ENCODE assay signal across 21 mouse cellular contexts in genomic region chr1:135744987-135745386, GRCm38 (mm10). TPM values are rescaled to one million over a fixed set of nuclear protein-coding genes. Genes with fewer than 3 reads are reported as not detected.
DNase-seq lines count a peak whose midpoint lies in the region; ATAC-seq and TF ChIP-seq lines count a peak whose summit lies in the region.
"Had no signal": no experiment of that assay in that cellular context is flagged by ENCODE, and none has a peak within 500 bp of the region (broad histone marks: within the 10 kb centered on the region; RNA-seq: fewer than 3 reads in every experiment).

No protein-coding gene starts in this region.

- 68% methylated on average over 7 of the region's 7 CpGs for WGBS in kidney, embryonic 15.5 days
- 62% methylated on average over 7 of the region's 7 CpGs for WGBS in kidney, embryonic 14.5 days
- 71% methylated on average over 7 of the region's 7 CpGs for WGBS in lung, embryonic 15.5 days
- WGBS in lung, adult 2 months = 76% methylated on average over 7 of the region's 7 CpGs

- TF ChIP-seq POLR2A in lung, adult 2 months (IDR thresholded peaks at IDR 0.05; ENCODE audit: borderline replicate concordance, extremely low read depth, low read depth, low read length) = no peak

- no peak for DNase-seq in gastrocnemius, adult 2 months
- DNase-seq in gastrocnemius, postnatal 14 days = no peak
- no peak for DNase-seq in lung, adult 2 months
- no peak for DNase-seq in retina, postnatal 1 day
- no peak for DNase-seq in ovary, postnatal 10 days (ENCODE audit: low spot score)
- DNase-seq: adrenal gland, adult 8-10 months; cerebellum, adult 9-11 months; gastrocnemius, postnatal 36 days; kidney, adult 8-10 months; thymus, adult 18-20 months had no signal

- 0 out of 2 replicates have a peak, but pooled peaks have one; percentile 14 for ATAC-seq in kidney, embryonic 15.5 days (replicated peaks; ENCODE audit: low FRiP score)
- no peak for ATAC-seq in kidney, embryonic 14.5 days (ENCODE audit: low FRiP score, low TSS enrichment)
- ATAC-seq in lung, embryonic 15.5 days (ENCODE audit: borderline replicate concordance, extremely low read depth, low FRiP score, low TSS enrichment) = no peak
- ATAC-seq: forebrain, embryonic 14.5 days; hindbrain, postnatal 0 days; liver, embryonic 12.5 days; Patski had no signal

- TF ChIP-seq CTCF in gastrocnemius, adult 2 months (IDR thresholded peaks at IDR 0.05) = no peak
- TF ChIP-seq CTCF in lung, adult 2 months (IDR thresholded peaks at IDR 0.05; ENCODE audit: insufficient read depth, low read length) = no peak

- H3K9ac ChIP-seq in kidney, embryonic 15.5 days = no peak overlapping the region
- H3K9ac ChIP-seq in kidney, embryonic 14.5 days (ENCODE audit: low read depth, low read length) = no peak overlapping the region
- H3K9ac ChIP-seq in lung, embryonic 15.5 days = no peak overlapping the region
- H3K9ac ChIP-seq: embryonic facial prominence, embryonic 12.5 days; liver, embryonic 12.5 days had no signal

- H3K4me2 ChIP-seq in kidney, embryonic 15.5 days = no peak overlapping the region
- H3K4me2 ChIP-seq in kidney, embryonic 14.5 days (replicated peaks; ENCODE audit: low read depth, low read length) = no peak overlapping the region
- H3K4me2 ChIP-seq in lung, embryonic 15.5 days = no peak overlapping the region
- H3K4me2 ChIP-seq: embryonic facial prominence, embryonic 12.5 days; liver, embryonic 12.5 days; midbrain, embryonic 11.5 days had no signal

- H3K4me3 ChIP-seq in gastrocnemius, adult 2 months = no peak overlapping the region
- H3K4me3 ChIP-seq in kidney, embryonic 15.5 days (replicated peaks) = no peak overlapping the region
- no peak overlapping the region for H3K4me3 ChIP-seq in kidney, embryonic 14.5 days (ENCODE audit: low read length)
- H3K4me3 ChIP-seq in lung, embryonic 15.5 days = no peak overlapping the region
- H3K4me3 ChIP-seq in lung, adult 2 months (replicated peaks; ENCODE audit: extremely low read depth, low read depth, low read length) = no peak overlapping the region
- H3K4me3 ChIP-seq: embryonic facial prominence, embryonic 12.5 days; liver, embryonic 12.5 days had no signal

- peaks cover 46% of the 10 kb centered on the region for H3K36me3 ChIP-seq in kidney, embryonic 15.5 days
- H3K36me3 ChIP-seq in kidney, embryonic 14.5 days (ENCODE audit: control insufficient read depth, insufficient read depth, low read length) = peaks cover 28% of the 10 kb centered on the region; the same call in 1 of the 2 replicates
- peaks cover 48% of the 10 kb centered on the region for H3K36me3 ChIP-seq in lung, embryonic 15.5 days

- no peaks in the 10 kb centered on the region for H3K9me3 ChIP-seq in kidney, embryonic 15.5 days (replicated peaks)
- H3K9me3 ChIP-seq in kidney, embryonic 14.5 days (ENCODE audit: control insufficient read depth, low read length) = no peaks in the 10 kb centered on the region
- no peaks in the 10 kb centered on the region for H3K9me3 ChIP-seq in lung, embryonic 15.5 days
- H3K9me3 ChIP-seq: embryonic facial prominence, embryonic 12.5 days; liver, embryonic 12.5 days had no signal

- intact Hi-C loops in gastrocnemius, adult 2 months (cut with DNase I) = no loop called here
- intact Hi-C loops in gastrocnemius, postnatal 14 days (cut with DNase I; ENCODE audit: low total_unique reads) = no loop called here

- H3K4me1 ChIP-seq in kidney, embryonic 15.5 days = peaks cover 40% of the 10 kb centered on the region
- peaks cover 30% of the 10 kb centered on the region for H3K4me1 ChIP-seq in kidney, embryonic 14.5 days (ENCODE audit: control insufficient read depth, insufficient read depth, low read length)
- peaks cover 49% of the 10 kb centered on the region for H3K4me1 ChIP-seq in lung, embryonic 15.5 days
- H3K4me1 ChIP-seq in lung, adult 2 months (ENCODE audit: control insufficient read depth, insufficient read depth, low read length) = peaks cover 17% of the 10 kb centered on the region

- no peaks in the 10 kb centered on the region for H3K27me3 ChIP-seq in kidney, embryonic 15.5 days
- H3K27me3 ChIP-seq in kidney, embryonic 14.5 days (ENCODE audit: control insufficient read depth, insufficient read depth, low read length) = no peaks in the 10 kb centered on the region
- H3K27me3 ChIP-seq in lung, embryonic 15.5 days = no peaks in the 10 kb centered on the region
- H3K27me3 ChIP-seq: embryonic facial prominence, embryonic 12.5 days; liver, embryonic 12.5 days; Patski had no signal

- H3K27ac ChIP-seq in gastrocnemius, adult 2 months = peak overlapping the region; percentile 73
- H3K27ac ChIP-seq in kidney, embryonic 15.5 days = 0 out of 2 replicates have a peak overlapping the region, but pooled peaks have one; percentile 13
- no peak overlapping the region for H3K27ac ChIP-seq in kidney, embryonic 14.5 days (ENCODE audit: low read depth, low read length)
- peak overlapping the region; percentile 48 for H3K27ac ChIP-seq in lung, embryonic 15.5 days
- H3K27ac ChIP-seq: embryonic facial prominence, embryonic 12.5 days; hindbrain, postnatal 0 days; liver, embryonic 12.5 days; macrophage had no signal

RNA-seq across cellular contexts. Expression of gene Phlda3, which starts 20.9 kb away (rescaled TPM):
- 100 to 1,000 TPM in 1 of 2 experiments, 10 to 100 TPM in 1; 78.0 to 140 TPM for total RNA-seq in gastrocnemius, adult 2 months (2021)
- total RNA-seq in gastrocnemius, postnatal 14 days (2021) = 10 to 100 TPM; 25.4 to 39.5 TPM
- 79.5 and 86.2 TPM in 2 replicates for polyA plus RNA-seq in kidney, embryonic 15.5 days (2015; fragmentation: Nextera tagmentation; extraction: Ambion mirVana)
- 85.6 and 102 TPM in 2 replicates for polyA plus RNA-seq in kidney, embryonic 14.5 days (2014; fragmentation: Nextera tagmentation; extraction: Ambion mirVana)
- 79.9 and 80.0 TPM in 2 replicates for polyA plus RNA-seq in lung, embryonic 15.5 days (2015; fragmentation: Nextera tagmentation; extraction: Ambion mirVana)
- 98.6 and 156 TPM in 2 replicates for polyA plus RNA-seq in lung, adult 2 months (2012; rRNA removed)
- total RNA-seq: hematopoietic stem cell, adult 5-6 weeks had no signal

RNA-seq across cellular contexts. Expression of gene Csrp1, which starts 25.1 kb away (rescaled TPM):
- 10 to 100 TPM; 18.9 to 25.0 TPM for total RNA-seq in gastrocnemius, adult 2 months (2021)
- 10 to 100 TPM; 40.6 to 53.4 TPM for total RNA-seq in gastrocnemius, postnatal 14 days (2021)
- polyA plus RNA-seq in kidney, embryonic 15.5 days (2015; fragmentation: Nextera tagmentation; extraction: Ambion mirVana) = 119 and 137 TPM in 2 replicates
- 109 and 114 TPM in 2 replicates for polyA plus RNA-seq in kidney, embryonic 14.5 days (2014; fragmentation: Nextera tagmentation; extraction: Ambion mirVana)
- polyA plus RNA-seq in lung, embryonic 15.5 days (2015; fragmentation: Nextera tagmentation; extraction: Ambion mirVana) = 275 and 280 TPM in 2 replicates
- 556 and 717 TPM in 2 replicates for polyA plus RNA-seq in lung, adult 2 months (2012; rRNA removed)

RNA-seq across cellular contexts. Expression of gene Tnni1, which starts 34.2 kb away (rescaled TPM):
- 100 to 1,000 TPM; 184 to 604 TPM for total RNA-seq in gastrocnemius, adult 2 months (2021)
- 100 to 1,000 TPM; 204 to 373 TPM for total RNA-seq in gastrocnemius, postnatal 14 days (2021)
- polyA plus RNA-seq in kidney, embryonic 15.5 days (2015; fragmentation: Nextera tagmentation; extraction: Ambion mirVana) = 36.1 and 56.2 TPM in 2 replicates
- 18.3 and 20.3 TPM in 2 replicates for polyA plus RNA-seq in kidney, embryonic 14.5 days (2014; fragmentation: Nextera tagmentation; extraction: Ambion mirVana)
- 97.5 and 117 TPM in 2 replicates for polyA plus RNA-seq in lung, embryonic 15.5 days (2015; fragmentation: Nextera tagmentation; extraction: Ambion mirVana)
- 0.26 and 1.5 TPM in 2 replicates for polyA plus RNA-seq in lung, adult 2 months (2012; rRNA removed)
- total RNA-seq: hematopoietic stem cell, adult 5-6 weeks had no signal
- polyA plus RNA-seq: macrophage had no signal
